Mouse (Mus musculus) C2C12 (cell line): ENCODE results near the gene Pde4c.

Experiments
- CEBPB ChIP-seq: IDR thresholded peaks from one replicate; pipeline ENCODE4 v1.6.1; 2011; ENCODE audit warnings: low read depth, mild to moderate bottlenecking, control low read depth, moderate library complexity
- CTCF ChIP-seq: IDR thresholded peaks from one replicate; pipeline ENCODE4 v1.5.1; 2011; ENCODE audit not compliant: control insufficient read depth, insufficient read depth, insufficient read length
- FOSL1 ChIP-seq: IDR thresholded peaks from one replicate; pipeline ENCODE4 v1.8.0; 2011; ENCODE audit warnings: mild to moderate bottlenecking, low read length; ENCODE audit not compliant: poor library complexity, insufficient read depth, severe bottlenecking
- MAX ChIP-seq: IDR thresholded peaks from one replicate; pipeline ENCODE4 v1.6.1; 2011; ENCODE audit warnings: mild to moderate bottlenecking, control low read depth
- MYOG ChIP-seq: IDR thresholded peaks from one replicate; pipeline ENCODE4 v1.6.1; 2011; ENCODE audit not compliant: control insufficient read depth, insufficient read length; ENCODE audit errors: extremely low read depth
- USF1 ChIP-seq: IDR thresholded peaks from one replicate; pipeline ENCODE4 v1.6.1; 2011; ENCODE audit warnings: low read depth, mild to moderate bottlenecking, control low read depth, moderate library complexity

DNA sequence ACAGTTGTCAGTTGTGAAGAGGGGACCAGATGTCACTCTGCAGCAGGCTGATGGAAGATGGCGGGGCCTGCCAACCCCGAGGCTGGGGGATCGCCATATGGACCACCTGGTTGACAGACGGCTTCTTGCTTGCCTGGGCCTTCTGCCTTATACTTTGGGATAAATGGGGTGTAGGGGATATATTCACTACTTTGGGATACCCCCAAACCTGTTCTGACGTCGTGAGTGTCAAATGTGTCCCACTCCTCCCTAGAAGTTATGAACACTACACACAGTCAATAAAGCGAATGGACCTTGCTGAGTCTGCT is 34.7 kb downstream of the Pde4c start:
- TF ChIP-seq CTCF (no peak), FOSL1 (no peak), MYOG (no peak), CEBPB (no peak), USF1 (no peak), MAX (no peak)
